Mouse (Mus musculus): ENCODE measurements around the gene Zbtb38.

The Zbtb38 gene

GRCm38 (mm10) chr9:96752603-96753114 lies at the start of gene Zbtb38:
Zbtb38 (minus strand) TSS chr9:96752831.
- DNase-seq (ENCODE audit: low read depth, low spot score) = no peak

GRCm38 (mm10) chr9:96800131-96800825 lies 47.6 kb upstream of the Zbtb38 start:
- DNase-seq (ENCODE audit: low read depth, low spot score) = no peak

GRCm38 (mm10) chr9:96797311-96797710 lies 44.7 kb upstream of the Zbtb38 start:
- DNase-seq (ENCODE audit: low read depth, low spot score) = no peak

GRCm38 (mm10) chr9:96795399-96795928 lies 42.8 kb upstream of the Zbtb38 start:
- no peak for DNase-seq (ENCODE audit: low read depth, low spot score)

GRCm38 (mm10) chr9:96794601-96795000 lies 42.0 kb upstream of the Zbtb38 start:
- DNase-seq (ENCODE audit: low read depth, low spot score) = no peak

- DNase-seq (ENCODE audit: low read depth, low spot score) = no peak
These were observed 39.9 kb upstream of the Zbtb38 start for GRCm38 (mm10) chr9:96792543-96792942.

- no peak for DNase-seq (ENCODE audit: low read depth, low spot score)
These were observed 37.9 kb upstream of the Zbtb38 start for GRCm38 (mm10) chr9:96790389-96791007.

- DNase-seq (ENCODE audit: low read depth, low spot score) = no peak
These were observed 37.3 kb upstream of the Zbtb38 start for GRCm38 (mm10) chr9:96789906-96790305.

GRCm38 (mm10) chr9:96787797-96788196 lies 35.2 kb upstream of the Zbtb38 start:
- DNase-seq (ENCODE audit: low read depth, low spot score) = no peak

GRCm38 (mm10) chr9:96785871-96786342 lies 33.3 kb upstream of the Zbtb38 start:
- DNase-seq (ENCODE audit: low read depth, low spot score) = no peak

- DNase-seq (ENCODE audit: low read depth, low spot score) = no peak
These were observed 32.6 kb upstream of the Zbtb38 start for GRCm38 (mm10) chr9:96785187-96785586.

- DNase-seq (ENCODE audit: low read depth, low spot score) = no peak
These were observed 31.0 kb upstream of the Zbtb38 start for GRCm38 (mm10) chr9:96783667-96784066.

- no peak for DNase-seq (ENCODE audit: low read depth, low spot score)
These were observed 30.6 kb upstream of the Zbtb38 start for GRCm38 (mm10) chr9:96783258-96783657.

- no peak for DNase-seq (ENCODE audit: low read depth, low spot score)
These were observed 29.4 kb upstream of the Zbtb38 start for GRCm38 (mm10) chr9:96782062-96782461.

- no peak for DNase-seq (ENCODE audit: low read depth, low spot score)
These were observed 20.5 kb upstream of the Zbtb38 start for GRCm38 (mm10) chr9:96773146-96773545.

- no peak for DNase-seq (ENCODE audit: low read depth, low spot score)
These were observed 17.8 kb upstream of the Zbtb38 start for GRCm38 (mm10) chr9:96770443-96770842.

GRCm38 (mm10) chr9:96769651-96770050 lies 17.0 kb upstream of the Zbtb38 start:
- DNase-seq (ENCODE audit: low read depth, low spot score) = no peak

- DNase-seq (ENCODE audit: low read depth, low spot score) = no peak
These were observed 15.2 kb upstream of the Zbtb38 start for GRCm38 (mm10) chr9:96767874-96768273.

GRCm38 (mm10) chr9:96766078-96766477 lies 13.4 kb upstream of the Zbtb38 start:
- DNase-seq (ENCODE audit: low read depth, low spot score) = no peak

- no peak for DNase-seq (ENCODE audit: low read depth, low spot score)
These were observed 12.8 kb upstream of the Zbtb38 start for GRCm38 (mm10) chr9:96765410-96765809.

GRCm38 (mm10) chr9:96763847-96764631 lies 11.4 kb upstream of the Zbtb38 start:
- no peak for DNase-seq (ENCODE audit: low read depth, low spot score)

- DNase-seq (ENCODE audit: low read depth, low spot score) = no peak
These were observed 10.4 kb upstream of the Zbtb38 start for GRCm38 (mm10) chr9:96763025-96763424.

All from brain, embryonic 18.5 days (tissue).